Mouse (Mus musculus) megakaryocyte-erythroid progenitor cell, adult 5-6 weeks (primary cell): ENCODE results near the gene Dpt. TPM values are rescaled to one million over a fixed set of nuclear protein-coding genes. Genes with fewer than 3 reads are reported as not detected.
"Not testable (repeated sequence)": the region's sequence is repeated elsewhere in the genome, so short reads cannot be mapped to it uniquely, and the experiment has no call there.

ENCODE experiments used
- ATAC-seq: replicated peaks from 2 replicates; pipeline ENCODE4 v1.8.0; 2016; ENCODE audit warnings: mild to moderate bottlenecking, inconsistent platforms; ENCODE audit not compliant: severe bottlenecking, poor library complexity, low FRiP score, low TSS enrichment
- total RNA-seq, 2 experiments: library from RNA; stranded (forward) in 1 of 2; stranded (reverse) in 1 of 2; fragments of 200-1000, 215-1000 nt in 1 of 2; fragments of >200 nt in 1 of 2; fragmentation: Nextera tagmentation in 1 of 2; gene quantifications; 2 replicates each; pipeline ENCODE4 v1.2.3; 2014 to 2017

Dpt gene
- total RNA-seq (2014; fragmentation: Nextera tagmentation) (not detected in 2 replicates), total RNA-seq (2017) (not detected in 2 replicates)

GRCm38 (mm10) chr1:164796471-164796870 is at the start of gene Dpt:
Gene Dpt, plus strand, starts transcription at chr1:164796644.
- no peak for ATAC-seq

GRCm38 (mm10) chr1:164753736-164754135 is 42.7 kb upstream of the Dpt start:
- ATAC-seq, result no peak

- ATAC-seq, result no peak
Measured at GRCm38 (mm10) chr1:164755671-164756070, 40.8 kb upstream of the Dpt start.

- ATAC-seq, result no peak
Measured at GRCm38 (mm10) chr1:164756951-164757350, 39.5 kb upstream of the Dpt start.

GRCm38 (mm10) chr1:164758401-164758800 is 38.0 kb upstream of the Dpt start:
- ATAC-seq, result no peak

- ATAC-seq, result peak; percentile 92
Measured at GRCm38 (mm10) chr1:164762276-164762675, 34.2 kb upstream of the Dpt start.

GRCm38 (mm10) chr1:164766646-164767045 is 29.8 kb upstream of the Dpt start:
- no peak for ATAC-seq

GRCm38 (mm10) chr1:164770611-164771010 is 25.8 kb upstream of the Dpt start:
- ATAC-seq, result no peak

- no peak for ATAC-seq
Measured at GRCm38 (mm10) chr1:164780851-164781510, 15.5 kb upstream of the Dpt start.

- ATAC-seq, result no peak
Measured at GRCm38 (mm10) chr1:164786165-164786564, 10.3 kb upstream of the Dpt start.

GRCm38 (mm10) chr1:164787771-164788170 is 8.7 kb upstream of the Dpt start:
- no peak for ATAC-seq

- ATAC-seq, result no peak
Measured at GRCm38 (mm10) chr1:164788292-164788691, 8.2 kb upstream of the Dpt start.

- not testable (repeated sequence) for ATAC-seq
Measured at GRCm38 (mm10) chr1:164790296-164790695, 6.1 kb upstream of the Dpt start.

- ATAC-seq, result no peak
Measured at GRCm38 (mm10) chr1:164793049-164793448, 3.4 kb upstream of the Dpt start.

GRCm38 (mm10) chr1:164797746-164798285 is 1.4 kb downstream of the Dpt start:
- no peak for ATAC-seq

- ATAC-seq, result no peak
Measured at GRCm38 (mm10) chr1:164798471-164798922, 2.1 kb downstream of the Dpt start.

- no peak for ATAC-seq
Measured at GRCm38 (mm10) chr1:164799161-164799560, 2.7 kb downstream of the Dpt start.

GRCm38 (mm10) chr1:164804277-164804676 is 7.8 kb downstream of the Dpt start:
- ATAC-seq, result no peak

- no peak for ATAC-seq
Measured at GRCm38 (mm10) chr1:164804751-164805435, 8.4 kb downstream of the Dpt start.

GRCm38 (mm10) chr1:164809371-164809770 is 12.9 kb downstream of the Dpt start:
- ATAC-seq, result no peak

- no peak for ATAC-seq
Measured at GRCm38 (mm10) chr1:164811296-164811695, 14.9 kb downstream of the Dpt start.
